Mouse (Mus musculus) splenic B cell, adult 2 months (primary cell): ENCODE results near the gene Casq1.

ENCODE experiments used
- DNase-seq: peaks from one replicate; pipeline ENCODE4 v3.0.0-alpha.2; 2011; ENCODE audit warnings: low read depth, low spot score
- H3K27me3 ChIP-seq: 2 replicates; pipeline ENCODE4 v1.6.1; 2012; ENCODE audit warnings: mild to moderate bottlenecking, low read length, moderate library complexity, mixed read lengths; ENCODE audit not compliant: control insufficient read depth, poor library complexity, insufficient read depth, severe bottlenecking
- H3K36me3 ChIP-seq: 2 replicates; pipeline ENCODE4 v1.6.1; 2012; ENCODE audit warnings: mild to moderate bottlenecking, low read length, moderate library complexity, mixed read lengths; ENCODE audit not compliant: control insufficient read depth, poor library complexity, insufficient read depth, severe bottlenecking

Casq1 gene

GRCm38 (mm10) chr1:172200871-172201447, 18.7 kb downstream of the Casq1 start:
- DNase-seq = no peak
- H3K36me3 ChIP-seq = peaks cover 7% of the 10 kb centered on the region; the same call in 1 of the 2 replicates
- H3K27me3 ChIP-seq = no peaks in the 10 kb centered on the region

- Histone ChIP-seq H3K27me3 (no peaks in the 10 kb centered on the region), H3K36me3 (peaks cover 7% of the 10 kb centered on the region; the same call in 1 of the 2 replicates)
- DNase-seq = no peak
These were observed 19.5 kb downstream of the Casq1 start for GRCm38 (mm10) chr1:172200161-172200560.

- Histone ChIP-seq H3K27me3 (no peaks in the 10 kb centered on the region), H3K36me3 (peaks cover 14% of the 10 kb centered on the region; the same call in 1 of the 2 replicates)
- no peak for DNase-seq
These were observed 20.7 kb downstream of the Casq1 start for GRCm38 (mm10) chr1:172198996-172199395.

GRCm38 (mm10) chr1:172198316-172198715, 21.4 kb downstream of the Casq1 start:
- no peak for DNase-seq
- no peaks in the 10 kb centered on the region for H3K27me3 ChIP-seq
- H3K36me3 ChIP-seq = peaks cover 16% of the 10 kb centered on the region; the same call in 1 of the 2 replicates

- no peak for DNase-seq
- Histone ChIP-seq H3K36me3 (peaks cover 17% of the 10 kb centered on the region; the same call in 1 of the 2 replicates), H3K27me3 (no peaks in the 10 kb centered on the region)
These were observed 21.8 kb downstream of the Casq1 start for GRCm38 (mm10) chr1:172197851-172198250.

- Histone ChIP-seq H3K36me3 (peaks cover 18% of the 10 kb centered on the region), H3K27me3 (no peaks in the 10 kb centered on the region)
- no peak for DNase-seq
These were observed 22.5 kb downstream of the Casq1 start for GRCm38 (mm10) chr1:172197146-172197545.

- no peak for DNase-seq
These were observed 25.2 kb downstream of the Casq1 start for GRCm38 (mm10) chr1:172194435-172194834.

DNA sequence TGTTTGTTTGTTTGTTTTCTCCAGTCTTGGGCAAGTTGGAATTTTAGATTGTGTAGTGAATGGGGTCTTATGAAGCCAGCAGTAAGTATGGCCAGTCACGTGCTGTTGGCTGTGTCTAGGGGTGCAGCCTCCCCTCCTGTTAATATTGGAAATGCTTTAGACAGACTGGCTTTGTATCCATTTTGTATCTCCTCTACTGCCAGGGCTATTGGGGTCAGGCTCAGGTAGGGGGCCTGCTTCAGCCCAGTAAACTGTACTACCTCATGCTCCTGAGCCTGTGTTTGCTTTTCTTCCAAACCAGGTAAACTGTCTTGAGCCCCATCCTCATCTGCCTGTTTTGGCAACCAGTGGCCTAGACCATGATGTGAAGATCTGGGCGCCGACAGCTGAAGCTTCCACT, 27.5 kb downstream of the Casq1 start:
- H3K36me3 ChIP-seq = peaks cover 17% of the 10 kb centered on the region
- no peak for DNase-seq

More at GRCm38 (mm10) chr1:172194435-172194834, 25.2 kb downstream of the Casq1 start:
- Histone ChIP-seq H3K27me3 (no peaks in the 10 kb centered on the region), H3K36me3 (peaks cover 18% of the 10 kb centered on the region)

GRCm38 (mm10) chr1:172191578-172191977, 28.1 kb downstream of the Casq1 start:
- no peaks in the 10 kb centered on the region for H3K27me3 ChIP-seq
- peaks cover 14% of the 10 kb centered on the region for H3K36me3 ChIP-seq
- no peak for DNase-seq

More for the DNA sequence above, 27.5 kb downstream of the Casq1 start:
- no peaks in the 10 kb centered on the region for H3K27me3 ChIP-seq

DNA sequence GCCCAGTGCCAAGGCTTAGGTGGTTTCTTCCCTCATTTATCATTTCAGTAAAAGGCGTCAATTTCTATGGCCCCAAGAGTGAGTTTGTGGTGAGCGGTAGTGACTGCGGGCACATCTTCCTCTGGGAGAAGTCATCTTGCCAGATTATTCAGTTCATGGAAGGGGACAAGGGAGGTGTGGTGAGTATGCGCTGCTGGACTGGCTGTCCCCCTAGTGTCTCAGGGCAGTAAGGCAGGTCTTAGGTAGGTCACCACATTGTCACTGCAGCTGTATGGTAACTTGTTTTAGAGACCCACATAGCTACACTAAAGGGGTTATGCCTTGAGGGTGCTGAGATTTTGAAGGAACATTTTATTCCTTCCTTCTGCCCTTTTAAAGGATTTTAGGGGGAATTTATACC, 30.8 kb downstream of the Casq1 start:
- Histone ChIP-seq H3K27me3 (no peaks in the 10 kb centered on the region), H3K36me3 (peaks cover 7% of the 10 kb centered on the region)
- peak; percentile 34 for DNase-seq

- Histone ChIP-seq H3K36me3 (peaks cover 6% of the 10 kb centered on the region; the same call in 1 of the 2 replicates), H3K27me3 (no peaks in the 10 kb centered on the region)
- DNase-seq = peak; percentile 45
These were observed 33.0 kb downstream of the Casq1 start for GRCm38 (mm10) chr1:172186401-172187289.

- H3K27me3 ChIP-seq = no peaks in the 10 kb centered on the region
- H3K36me3 ChIP-seq = peaks cover 9% of the 10 kb centered on the region; the same call in 1 of the 2 replicates
- DNase-seq = no peak
These were observed 35.8 kb downstream of the Casq1 start for GRCm38 (mm10) chr1:172183915-172184314.

- Histone ChIP-seq H3K27me3 (no peaks in the 10 kb centered on the region), H3K36me3 (peaks cover 9% of the 10 kb centered on the region; the same call in 1 of the 2 replicates)
- no peak for DNase-seq
These were observed 36.6 kb downstream of the Casq1 start for GRCm38 (mm10) chr1:172183056-172183455.

GRCm38 (mm10) chr1:172181777-172182176, 37.9 kb downstream of the Casq1 start:
- H3K27me3 ChIP-seq = no peaks in the 10 kb centered on the region
- DNase-seq = no peak
- peaks cover 11% of the 10 kb centered on the region; the same call in 1 of the 2 replicates for H3K36me3 ChIP-seq

DNA sequence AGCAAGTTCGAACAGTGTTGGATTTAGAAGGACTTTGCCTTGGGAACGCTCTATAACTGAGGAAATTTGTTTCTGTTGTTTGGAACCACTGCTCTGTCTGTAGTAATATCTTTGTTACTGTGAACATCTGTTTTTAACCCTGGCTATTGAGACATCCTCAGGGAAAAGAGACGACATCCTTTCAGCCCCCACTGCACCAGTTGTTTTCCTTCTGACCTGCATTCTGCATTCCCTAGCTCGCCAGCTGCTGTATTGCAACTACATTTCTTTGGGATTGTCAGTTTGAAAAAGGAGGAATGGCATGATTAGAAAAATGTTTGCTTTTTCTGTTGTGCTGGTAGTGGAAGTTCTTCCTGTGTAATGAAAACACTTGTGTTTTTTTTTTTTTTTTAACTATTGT, 38.8 kb downstream of the Casq1 start:
- DNase-seq = no peak
- no peaks in the 10 kb centered on the region for H3K27me3 ChIP-seq
- H3K36me3 ChIP-seq = peaks cover 11% of the 10 kb centered on the region; the same call in 1 of the 2 replicates
